Mouse (Mus musculus): Measurements from ENCODE around the gene 4930548H24Rik. TPM values are rescaled to one million over a fixed set of nuclear protein-coding genes. Genes with fewer than 3 reads are reported as not detected.

The 4930548H24Rik gene
- polyA plus RNA-seq, 1 experiment from 2014 or later = not detected

Other genes starting within 250 kb of the 4930548H24Rik start
- gene Nrbp1, start 244.9 kb upstream of the 4930548H24Rik start, polyA plus RNA-seq (2015; fragmentation: Nextera tagmentation; extraction: Ambion mirVana) = 156 and 157 TPM in 2 replicates
- gene Gm9970, start 244.5 kb upstream of the 4930548H24Rik start, polyA plus RNA-seq (2015; fragmentation: Nextera tagmentation; extraction: Ambion mirVana) = 0.34 TPM in 1 of 2 replicates, not detected in the other
- 1.7 and 2.4 TPM in 2 replicates for gene Krtcap3, start 234.0 kb upstream of the 4930548H24Rik start, polyA plus RNA-seq (2015; fragmentation: Nextera tagmentation; extraction: Ambion mirVana)
- gene Ift172, start 194.6 kb upstream of the 4930548H24Rik start, polyA plus RNA-seq (2015; fragmentation: Nextera tagmentation; extraction: Ambion mirVana) = 36.0 and 38.0 TPM in 2 replicates
- 89.2 and 90.3 TPM in 2 replicates for gene Fndc4, start 189.7 kb upstream of the 4930548H24Rik start, polyA plus RNA-seq (2015; fragmentation: Nextera tagmentation; extraction: Ambion mirVana)
- 0.27 and 0.45 TPM in 2 replicates for gene Gckr, start 188.3 kb upstream of the 4930548H24Rik start, polyA plus RNA-seq (2015; fragmentation: Nextera tagmentation; extraction: Ambion mirVana)
- gene Zfp512, start 33.3 kb upstream of the 4930548H24Rik start, polyA plus RNA-seq (2015; fragmentation: Nextera tagmentation; extraction: Ambion mirVana) = 116 and 122 TPM in 2 replicates
- 82.0 TPM in 2 replicates for gene Gpn1, start 9.0 kb downstream of the 4930548H24Rik start, polyA plus RNA-seq (2015; fragmentation: Nextera tagmentation; extraction: Ambion mirVana)
- 33.0 and 36.5 TPM in 2 replicates for gene Slc4a1ap, start 41.3 kb downstream of the 4930548H24Rik start, polyA plus RNA-seq (2015; fragmentation: Nextera tagmentation; extraction: Ambion mirVana)
- 29.1 and 29.9 TPM in 2 replicates for gene Supt7l, start 42.1 kb downstream of the 4930548H24Rik start, polyA plus RNA-seq (2015; fragmentation: Nextera tagmentation; extraction: Ambion mirVana)
- 204 and 220 TPM in 2 replicates for gene Mrpl33, start 111.2 kb downstream of the 4930548H24Rik start, polyA plus RNA-seq (2015; fragmentation: Nextera tagmentation; extraction: Ambion mirVana)
- gene Rbks, start 211.9 kb downstream of the 4930548H24Rik start, polyA plus RNA-seq (2015; fragmentation: Nextera tagmentation; extraction: Ambion mirVana) = 1.4 and 2.4 TPM in 2 replicates
- gene Babam2, start 211.9 kb downstream of the 4930548H24Rik start, polyA plus RNA-seq (2015; fragmentation: Nextera tagmentation; extraction: Ambion mirVana) = 46.9 and 55.1 TPM in 2 replicates